Mouse (Mus musculus): ENCODE measurements around the gene C3. TPM values are rescaled to one million over a fixed set of nuclear protein-coding genes. Genes with fewer than 3 reads are reported as not detected.

C3 gene
- polyA plus RNA-seq, 1 experiment from 2014 or later = 2.2 TPM

- ATAC-seq (replicated peaks) = peak; percentile 74
- Histone ChIP-seq H3K4me3 (peak within 1 kb of the TSS; percentile 63), H3K36me3 (replicated peaks) (0 out of 2 replicates have a peak, but pooled peaks cover 3% of the 10 kb centered on the region), H3K4me1 (peaks cover 33% of the 10 kb centered on the region), H3K4me2 (peak within 1 kb of the TSS; percentile 94), H3K27me3 (replicated peaks) (0 out of 2 replicates have a peak, but pooled peaks cover 4% of the 10 kb centered on the region), H3K27ac (peak within 1 kb of the TSS; percentile 97), H3K9ac (peak within 1 kb of the TSS; percentile 63), H3K9me3 (no peaks in the 10 kb centered on the region)
- 0% methylated on average over 12 of the region's 12 CpGs for WGBS
Observed at GRCm38 (mm10) chr17:57248201-57248699, 20.3 kb upstream of the C3 start, which contains the start of gene Gpr108. Gene Gpr108, minus strand, starts transcription at chr17:57248446.

- H3K27ac ChIP-seq = peak overlapping the region; percentile 97
- peak overlapping the region; percentile 63 for H3K9ac ChIP-seq
- ATAC-seq (replicated peaks) = peak; percentile 96
- peaks cover 33% of the 10 kb centered on the region for H3K4me1 ChIP-seq
- H3K4me2 ChIP-seq = peak overlapping the region; percentile 94
- H3K27me3 ChIP-seq (replicated peaks) = 0 out of 2 replicates have a peak, but pooled peaks cover 4% of the 10 kb centered on the region
- 0 out of 2 replicates have a peak, but pooled peaks cover 5% of the 10 kb centered on the region for H3K36me3 ChIP-seq (replicated peaks)
- WGBS = under 1% methylated on average over 44 of the region's 46 CpGs
- H3K4me3 ChIP-seq = peak overlapping the region; percentile 63
- no peaks in the 10 kb centered on the region for H3K9me3 ChIP-seq
Observed at GRCm38 (mm10) chr17:57247393-57248200, 19.7 kb upstream of the C3 start.

- 3% methylated on average over 18 of the region's 18 CpGs for WGBS
- H3K4me1 ChIP-seq = peaks cover 33% of the 10 kb centered on the region
- peak; percentile 3 for ATAC-seq (replicated peaks)
Observed at GRCm38 (mm10) chr17:57246663-57247392, 18.9 kb upstream of the C3 start.

GRCm38 (mm10) chr17:57245311-57245929 is 17.5 kb upstream of the C3 start:
- WGBS = 90% methylated on average over 10 of the region's 10 CpGs
- no peak overlapping the region for H3K4me3 ChIP-seq
- ATAC-seq (replicated peaks) = no peak
- no peak overlapping the region for H3K9ac ChIP-seq
- 0 out of 2 replicates have a peak, but pooled peaks cover 4% of the 10 kb centered on the region for H3K27me3 ChIP-seq (replicated peaks)
- H3K36me3 ChIP-seq (replicated peaks) = 0 out of 2 replicates have a peak, but pooled peaks cover 9% of the 10 kb centered on the region
- peaks cover 28% of the 10 kb centered on the region for H3K4me1 ChIP-seq
- no peak overlapping the region for H3K27ac ChIP-seq
- H3K9me3 ChIP-seq = no peaks in the 10 kb centered on the region
- H3K4me2 ChIP-seq = no peak overlapping the region

More at GRCm38 (mm10) chr17:57246663-57247392, 18.9 kb upstream of the C3 start:
- H3K4me2 ChIP-seq = peak overlapping the region; percentile 71
- H3K9me3 ChIP-seq = no peaks in the 10 kb centered on the region
- H3K4me3 ChIP-seq = peak overlapping the region; percentile 63
- 0 out of 2 replicates have a peak, but pooled peaks cover 4% of the 10 kb centered on the region for H3K27me3 ChIP-seq (replicated peaks)
- peak overlapping the region; percentile 97 for H3K27ac ChIP-seq
- H3K36me3 ChIP-seq (replicated peaks) = 0 out of 2 replicates have a peak, but pooled peaks cover 6% of the 10 kb centered on the region
- peak overlapping the region; percentile 63 for H3K9ac ChIP-seq

GRCm38 (mm10) chr17:57243650-57244370 is 15.9 kb upstream of the C3 start:
- Histone ChIP-seq H3K36me3 (replicated peaks) (0 out of 2 replicates have a peak, but pooled peaks cover 9% of the 10 kb centered on the region), H3K4me3 (no peak overlapping the region), H3K27ac (no peak overlapping the region), H3K9me3 (no peaks in the 10 kb centered on the region), H3K27me3 (replicated peaks) (no peaks in the 10 kb centered on the region), H3K4me1 (peaks cover 12% of the 10 kb centered on the region), H3K4me2 (no peak overlapping the region), H3K9ac (no peak overlapping the region)
- 76% methylated on average over 10 of the region's 10 CpGs for WGBS
- no peak for ATAC-seq (replicated peaks)

- H3K4me3 ChIP-seq = no peak overlapping the region
- H3K36me3 ChIP-seq (replicated peaks) = 0 out of 2 replicates have a peak, but pooled peaks cover 8% of the 10 kb centered on the region
- H3K4me2 ChIP-seq = no peak overlapping the region
- H3K27ac ChIP-seq = no peak overlapping the region
- WGBS = 93% methylated on average over 9 of the region's 9 CpGs
- no peaks in the 10 kb centered on the region for H3K4me1 ChIP-seq
- H3K9me3 ChIP-seq = no peaks in the 10 kb centered on the region
- no peak overlapping the region for H3K9ac ChIP-seq
- no peaks in the 10 kb centered on the region for H3K27me3 ChIP-seq (replicated peaks)
- ATAC-seq (replicated peaks) = no peak
Observed at GRCm38 (mm10) chr17:57237181-57237580, 9.2 kb upstream of the C3 start.

- Histone ChIP-seq H3K36me3 (replicated peaks) (0 out of 2 replicates have a peak, but pooled peaks cover 5% of the 10 kb centered on the region), H3K9ac (no peak overlapping the region), H3K9me3 (no peaks in the 10 kb centered on the region), H3K4me3 (no peak overlapping the region), H3K27me3 (replicated peaks) (no peaks in the 10 kb centered on the region), H3K27ac (no peak overlapping the region), H3K4me2 (no peak overlapping the region), H3K4me1 (no peaks in the 10 kb centered on the region)
- 91% methylated on average over 5 of the region's 5 CpGs for WGBS
- ATAC-seq (replicated peaks) = no peak
Observed at GRCm38 (mm10) chr17:57235803-57236202, 7.9 kb upstream of the C3 start.

GRCm38 (mm10) chr17:57234254-57234928 is 6.5 kb upstream of the C3 start:
- ATAC-seq (replicated peaks) = no peak
- Histone ChIP-seq H3K4me1 (no peaks in the 10 kb centered on the region), H3K27ac (no peak overlapping the region), H3K4me3 (no peak overlapping the region), H3K9me3 (no peaks in the 10 kb centered on the region), H3K36me3 (replicated peaks) (0 out of 2 replicates have a peak, but pooled peaks cover 5% of the 10 kb centered on the region), H3K4me2 (no peak overlapping the region), H3K27me3 (replicated peaks) (no peaks in the 10 kb centered on the region), H3K9ac (no peak overlapping the region)
- WGBS = 85% methylated on average over 12 of the region's 12 CpGs

GRCm38 (mm10) chr17:57233038-57233437 is 5.1 kb upstream of the C3 start:
- no peaks in the 10 kb centered on the region for H3K27me3 ChIP-seq (replicated peaks)
- WGBS = 50% methylated on average over 7 of the region's 7 CpGs
- H3K27ac ChIP-seq = no peak overlapping the region
- no peaks in the 10 kb centered on the region for H3K9me3 ChIP-seq
- ATAC-seq (replicated peaks) = no peak
- H3K4me2 ChIP-seq = no peak overlapping the region
- 0 out of 2 replicates have a peak, but pooled peaks cover 5% of the 10 kb centered on the region for H3K36me3 ChIP-seq (replicated peaks)
- no peak overlapping the region for H3K4me3 ChIP-seq
- H3K4me1 ChIP-seq = no peaks in the 10 kb centered on the region
- no peak overlapping the region for H3K9ac ChIP-seq

- H3K4me1 ChIP-seq = no peaks in the 10 kb centered on the region
- no peak overlapping the region for H3K9ac ChIP-seq
- H3K4me3 ChIP-seq = no peak overlapping the region
- no peaks in the 10 kb centered on the region for H3K36me3 ChIP-seq (replicated peaks)
- no peaks in the 10 kb centered on the region for H3K27me3 ChIP-seq (replicated peaks)
- H3K4me2 ChIP-seq = no peak overlapping the region
- H3K9me3 ChIP-seq = no peaks in the 10 kb centered on the region
- no peak for ATAC-seq (replicated peaks)
- WGBS = 88% methylated on average over 1 of the region's 1 CpGs
- H3K27ac ChIP-seq = no peak overlapping the region
Observed at GRCm38 (mm10) chr17:57232200-57232599, 4.3 kb upstream of the C3 start.

GRCm38 (mm10) chr17:57231321-57231771 is 3.4 kb upstream of the C3 start:
- H3K36me3 ChIP-seq (replicated peaks) = no peaks in the 10 kb centered on the region
- no peak overlapping the region for H3K27ac ChIP-seq
- H3K9me3 ChIP-seq = no peaks in the 10 kb centered on the region
- ATAC-seq (replicated peaks) = no peak
- H3K27me3 ChIP-seq (replicated peaks) = no peaks in the 10 kb centered on the region
- H3K4me3 ChIP-seq = no peak overlapping the region
- H3K4me2 ChIP-seq = no peak overlapping the region
- no peaks in the 10 kb centered on the region for H3K4me1 ChIP-seq
- no peak overlapping the region for H3K9ac ChIP-seq

Measured in midbrain, embryonic 15.5 days (tissue).